Mouse (Mus musculus): ENCODE results near the gene Stra8. TPM values are rescaled to one million over a fixed set of nuclear protein-coding genes. Genes with fewer than 3 reads are reported as not detected.
A peak's percentile ranks its signal among the peaks of the same experiment; 100 is the strongest.

The Stra8 gene
- polyA plus RNA-seq, 1 experiment: not detected

DNA sequence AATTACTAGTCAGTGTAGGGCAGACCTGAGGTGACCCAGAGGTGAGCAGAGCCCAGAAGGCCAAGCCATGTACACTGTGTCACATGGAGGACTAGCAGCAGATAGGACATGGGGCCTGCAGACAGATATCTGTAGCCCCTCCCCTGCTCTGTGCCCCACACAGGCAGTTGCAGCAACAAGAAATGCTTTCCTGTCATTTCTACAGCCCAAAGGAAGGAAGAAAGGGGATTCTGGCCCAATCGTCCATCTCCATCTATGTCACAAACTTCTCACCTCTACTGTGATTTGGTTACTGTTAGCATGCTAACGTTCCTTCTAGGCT lies 43.2 kb upstream of the Stra8 start:
- Histone ChIP-seq H3K4me3 (replicated peaks; ENCODE audit: insufficient read depth, low read depth, low read length) (no peak overlapping the region), H3K27ac (ENCODE audit: insufficient read depth, low read length) (no peak overlapping the region), H3K27me3 (ENCODE audit: control insufficient read depth, insufficient read depth, low read length) (no peaks in the 10 kb centered on the region), H3K4me1 (ENCODE audit: control insufficient read depth, insufficient read depth, low read length) (no peaks in the 10 kb centered on the region)
- peak in 1 of 2 experiments; percentile 17 for DNase-seq
- 43% methylated on average over 2 of the region's 2 CpGs for WGBS
- TF ChIP-seq POLR2A (IDR thresholded peaks at IDR 0.05; ENCODE audit: borderline replicate concordance, insufficient read depth, low read length) (no peak), CTCF (IDR thresholded peaks at IDR 0.05; ENCODE audit: borderline replicate concordance, insufficient read depth, low read depth, low read length) (no peak)

DNA sequence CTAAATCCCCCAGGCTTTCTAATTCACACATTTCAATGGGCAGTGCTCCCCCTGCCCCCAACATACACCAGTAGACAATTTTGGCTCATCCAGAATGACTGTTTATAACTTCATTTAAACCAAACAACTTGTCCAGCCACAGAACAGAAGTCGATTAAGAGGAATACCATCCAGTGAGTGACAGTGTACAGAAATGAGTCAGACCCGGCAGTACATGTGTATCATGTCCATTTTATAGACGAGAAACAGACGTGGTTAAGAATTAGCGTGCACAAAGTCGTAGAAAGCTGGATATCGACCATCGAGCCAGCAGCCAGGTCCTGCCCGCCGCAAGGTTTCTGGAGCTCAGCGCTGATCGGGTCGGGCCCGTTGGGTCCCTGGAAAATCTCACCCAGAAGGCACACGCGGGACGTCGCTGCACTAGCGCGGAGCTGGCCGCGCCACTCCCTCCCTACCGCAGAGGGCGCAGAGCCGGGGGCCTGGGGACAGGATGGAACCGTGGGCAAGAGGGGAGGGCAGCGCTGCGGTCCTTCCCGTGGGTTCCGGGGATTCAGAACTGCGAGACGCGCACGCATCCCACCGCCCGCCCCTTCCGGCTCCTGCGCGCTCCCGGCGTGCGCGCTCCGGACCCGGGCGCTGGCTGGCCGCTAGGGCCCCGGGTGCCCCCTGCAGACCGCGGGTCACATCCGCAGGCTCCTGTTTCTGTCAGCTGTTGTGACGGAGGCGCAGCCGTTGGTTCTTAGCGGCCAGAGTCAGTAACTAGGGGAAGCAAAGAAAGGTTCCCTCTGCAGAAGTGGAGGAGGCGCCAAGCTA lies 42.2 kb upstream of the Stra8 start, which contains the start of gene Cyren:
TSS of gene Cyren (minus strand) at position 552 of the 813 bp plus-strand sequence.
- Histone ChIP-seq H3K27ac (ENCODE audit: insufficient read depth, low read length) (peak within 1 kb of the TSS; percentile 67), H3K27me3 (ENCODE audit: control insufficient read depth, insufficient read depth, low read length) (no peaks in the 10 kb centered on the region), H3K4me3 (replicated peaks; ENCODE audit: insufficient read depth, low read depth, low read length) (peak within 1 kb of the TSS; percentile 59), H3K4me1 (ENCODE audit: control insufficient read depth, insufficient read depth, low read length) (no peaks in the 10 kb centered on the region)
- peak; percentile 39; the same call in 1 of the 2 replicates for TF ChIP-seq CTCF (IDR thresholded peaks at IDR 0.05; ENCODE audit: borderline replicate concordance, insufficient read depth, low read depth, low read length)
- TF ChIP-seq POLR2A (IDR thresholded peaks at IDR 0.05; ENCODE audit: borderline replicate concordance, insufficient read depth, low read length): peak; percentile 78
- WGBS: under 1% methylated on average over 56 of the region's 56 CpGs
- DNase-seq: peak; percentile 90

DNA sequence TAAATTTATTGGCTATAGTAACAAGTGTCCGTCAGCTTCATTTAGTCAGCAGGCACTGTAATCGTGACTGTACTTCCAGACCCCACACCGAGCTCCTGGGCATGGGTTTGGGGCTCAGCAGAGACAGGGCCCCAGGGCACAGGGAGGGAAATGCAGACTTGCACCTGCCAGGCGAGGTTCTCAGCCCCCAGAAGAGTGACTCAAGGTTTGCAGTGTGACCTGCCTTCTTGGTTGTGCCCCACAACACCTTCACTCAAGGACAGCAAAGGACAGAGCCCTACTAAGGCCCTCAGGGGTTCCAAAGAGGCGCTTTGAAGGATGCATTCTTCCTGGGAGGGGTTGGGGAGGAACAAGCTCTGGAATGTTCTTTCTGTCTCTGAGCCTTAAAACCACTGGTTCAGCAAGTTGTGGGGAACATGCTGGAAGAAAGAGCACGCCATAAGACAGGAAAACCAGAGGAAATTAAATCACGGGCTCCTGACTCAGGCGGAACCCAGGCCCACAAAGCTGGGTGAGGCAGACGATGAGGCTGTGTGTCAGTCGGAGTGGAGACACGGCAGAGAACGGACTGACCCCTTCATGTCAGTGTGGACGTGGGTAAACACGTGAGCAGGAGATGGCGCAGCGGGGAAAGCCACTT lies 40.7 kb upstream of the Stra8 start:
- Histone ChIP-seq H3K4me1 (ENCODE audit: control insufficient read depth, insufficient read depth, low read length) (no peaks in the 10 kb centered on the region), H3K4me3 (replicated peaks; ENCODE audit: insufficient read depth, low read depth, low read length) (no peak overlapping the region), H3K27me3 (ENCODE audit: control insufficient read depth, insufficient read depth, low read length) (no peaks in the 10 kb centered on the region), H3K27ac (ENCODE audit: insufficient read depth, low read length) (no peak overlapping the region)
- no peak for DNase-seq
- TF ChIP-seq POLR2A (IDR thresholded peaks at IDR 0.05; ENCODE audit: borderline replicate concordance, insufficient read depth, low read length) (no peak), CTCF (IDR thresholded peaks at IDR 0.05; ENCODE audit: borderline replicate concordance, insufficient read depth, low read depth, low read length) (no peak)
- WGBS: 91% methylated on average over 16 of the region's 16 CpGs

DNA sequence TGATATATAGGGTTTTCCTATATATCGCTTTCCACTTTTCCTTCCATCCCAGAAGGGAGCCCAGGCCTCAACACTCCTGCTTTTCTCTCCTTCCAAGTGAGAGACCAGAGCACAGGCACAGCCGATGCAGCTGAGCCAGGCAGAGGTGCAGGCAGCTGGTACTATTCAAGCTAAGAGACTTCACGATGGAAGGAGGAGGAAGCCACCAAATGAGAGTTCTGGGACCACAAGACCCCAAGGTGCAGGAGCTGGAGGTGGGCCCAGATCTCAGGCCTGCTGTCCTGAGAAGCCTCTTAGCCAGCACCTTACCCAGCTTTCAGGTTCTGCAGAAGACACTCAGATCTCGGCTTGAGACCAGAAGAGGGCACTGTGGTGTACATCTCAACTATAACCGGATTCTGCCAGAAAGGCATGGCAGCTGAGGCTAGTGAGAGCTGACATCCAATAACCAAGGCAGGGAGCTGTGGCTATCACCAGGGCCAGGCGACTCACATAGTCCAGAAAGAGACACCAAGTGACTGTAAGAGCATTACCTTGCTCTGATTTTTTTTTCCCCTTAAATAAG lies 40.0 kb upstream of the Stra8 start:
- TF ChIP-seq POLR2A (IDR thresholded peaks at IDR 0.05; ENCODE audit: borderline replicate concordance, insufficient read depth, low read length): no peak
- peak; percentile 55; the same call in 1 of the 2 replicates for TF ChIP-seq CTCF (IDR thresholded peaks at IDR 0.05; ENCODE audit: borderline replicate concordance, insufficient read depth, low read depth, low read length)
- Histone ChIP-seq H3K27me3 (ENCODE audit: control insufficient read depth, insufficient read depth, low read length) (no peaks in the 10 kb centered on the region), H3K4me1 (ENCODE audit: control insufficient read depth, insufficient read depth, low read length) (no peaks in the 10 kb centered on the region), H3K27ac (ENCODE audit: insufficient read depth, low read length) (no peak overlapping the region), H3K4me3 (replicated peaks; ENCODE audit: insufficient read depth, low read depth, low read length) (no peak overlapping the region)
- DNase-seq: peak; percentile 60 to 62
- WGBS: 50% methylated on average over 6 of the region's 6 CpGs

DNA sequence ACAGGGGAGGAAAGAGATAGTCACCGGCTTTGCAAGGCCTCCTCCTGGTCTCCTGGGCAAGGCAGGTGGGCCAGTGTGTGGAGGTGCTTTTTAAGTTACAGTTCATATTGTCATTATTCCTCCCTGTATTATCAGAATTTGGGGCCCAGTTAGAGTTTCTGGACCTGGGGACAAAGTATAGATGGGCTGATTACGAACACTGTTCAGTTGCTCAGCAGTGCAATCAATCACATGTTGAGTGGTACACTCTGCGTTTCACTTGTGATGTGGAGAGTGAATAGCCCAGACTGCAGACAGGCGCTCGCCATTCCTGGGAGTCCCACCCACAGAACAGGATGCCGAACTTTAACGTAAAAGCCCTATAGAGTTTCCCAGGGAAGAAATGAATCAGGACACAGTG lies 35.2 kb upstream of the Stra8 start:
- WGBS: 93% methylated on average over 7 of the region's 7 CpGs

DNA sequence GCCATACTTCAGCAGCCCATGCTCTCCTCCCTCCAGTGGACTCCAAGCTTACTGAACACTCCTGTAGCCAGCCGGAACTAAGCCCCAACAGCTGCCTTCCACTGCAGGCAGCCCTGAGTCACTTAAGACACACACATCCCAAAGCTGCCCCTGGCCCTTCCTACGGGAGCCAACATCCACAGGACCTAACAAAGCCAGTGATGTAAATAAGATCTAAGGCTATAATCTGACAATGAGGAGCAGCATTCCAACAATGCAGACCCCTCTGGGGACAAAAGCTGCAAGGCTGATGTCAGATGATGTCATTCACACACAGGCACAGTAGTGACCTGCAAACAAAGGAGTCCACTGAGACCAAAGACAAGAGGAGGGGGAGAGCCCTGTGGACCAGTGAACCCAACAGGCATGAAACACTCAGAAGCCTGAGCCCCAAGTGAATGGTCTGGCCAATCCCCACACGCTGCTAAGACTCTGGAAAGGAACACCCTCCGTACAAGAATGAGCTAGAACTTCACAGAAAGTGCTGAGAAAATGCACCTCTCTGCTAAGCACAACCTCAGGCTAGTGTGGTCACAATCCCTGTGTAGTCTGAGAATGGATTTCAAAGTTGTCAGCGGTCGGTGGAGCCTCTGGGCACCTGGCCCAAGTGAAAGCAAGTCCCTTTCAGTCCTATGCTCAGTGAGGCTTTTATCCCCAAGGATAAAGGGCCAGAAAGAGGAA lies 32.7 kb upstream of the Stra8 start:
- H3K4me3 ChIP-seq (replicated peaks; ENCODE audit: insufficient read depth, low read depth, low read length): no peak overlapping the region
- H3K27ac ChIP-seq (ENCODE audit: insufficient read depth, low read length): no peak overlapping the region; the same call in 1 of the 2 replicates
- TF ChIP-seq POLR2A (IDR thresholded peaks at IDR 0.05; ENCODE audit: borderline replicate concordance, insufficient read depth, low read length) (no peak), CTCF (IDR thresholded peaks at IDR 0.05; ENCODE audit: borderline replicate concordance, insufficient read depth, low read depth, low read length) (no peak)
- no peak for DNase-seq
- no peaks in the 10 kb centered on the region for H3K4me1 ChIP-seq (ENCODE audit: control insufficient read depth, insufficient read depth, low read length)
- no peaks in the 10 kb centered on the region for H3K27me3 ChIP-seq (ENCODE audit: control insufficient read depth, insufficient read depth, low read length)
- 53% methylated on average over 6 of the region's 6 CpGs for WGBS

More for the DNA sequence above, 35.2 kb upstream of the Stra8 start:
- H3K27ac ChIP-seq (ENCODE audit: insufficient read depth, low read length): no peak overlapping the region
- no peak overlapping the region for H3K4me3 ChIP-seq (replicated peaks; ENCODE audit: insufficient read depth, low read depth, low read length)
- no peak for TF ChIP-seq CTCF (IDR thresholded peaks at IDR 0.05; ENCODE audit: borderline replicate concordance, insufficient read depth, low read depth, low read length)
- DNase-seq: no peak
- H3K27me3 ChIP-seq (ENCODE audit: control insufficient read depth, insufficient read depth, low read length): no peaks in the 10 kb centered on the region
- no peaks in the 10 kb centered on the region for H3K4me1 ChIP-seq (ENCODE audit: control insufficient read depth, insufficient read depth, low read length)

DNA sequence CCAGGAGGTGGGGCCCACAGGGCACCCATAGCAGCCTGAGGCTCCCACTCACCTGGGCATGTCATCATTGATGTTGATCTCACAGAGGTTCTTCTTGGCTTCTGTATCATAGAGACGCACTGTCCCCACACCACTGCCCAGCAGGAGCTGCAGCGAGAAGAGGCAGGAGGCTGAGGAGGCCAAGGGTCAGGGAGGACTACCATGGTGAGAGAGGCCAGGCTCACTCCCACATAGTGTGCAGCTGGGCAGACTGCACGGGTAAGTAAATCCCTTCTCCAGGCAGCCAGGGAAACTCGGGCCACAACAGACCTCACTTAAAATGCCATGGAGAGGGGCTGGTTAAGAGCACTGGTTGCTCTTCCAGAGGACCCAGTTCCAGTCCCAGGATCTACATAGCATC lies 30.8 kb upstream of the Stra8 start:
- WGBS: 43% methylated on average over 4 of the region's 4 CpGs
- no peak for DNase-seq
- Histone ChIP-seq H3K27ac (ENCODE audit: insufficient read depth, low read length) (no peak overlapping the region), H3K27me3 (ENCODE audit: control insufficient read depth, insufficient read depth, low read length) (no peaks in the 10 kb centered on the region), H3K4me1 (ENCODE audit: control insufficient read depth, insufficient read depth, low read length) (no peaks in the 10 kb centered on the region), H3K4me3 (replicated peaks; ENCODE audit: insufficient read depth, low read depth, low read length) (no peak overlapping the region)
- TF ChIP-seq CTCF (IDR thresholded peaks at IDR 0.05; ENCODE audit: borderline replicate concordance, insufficient read depth, low read depth, low read length): no peak
- TF ChIP-seq POLR2A (IDR thresholded peaks at IDR 0.05; ENCODE audit: borderline replicate concordance, insufficient read depth, low read length): no peak
